Mouse (Mus musculus): ENCODE measurements at regions not wholly inside any gene's neighbourhood (a gene's known extent, or its start where the extent isn't known, plus 50 kb on each side); places are given as distances from the start of the nearest gene placed in this dataset.

DNA sequence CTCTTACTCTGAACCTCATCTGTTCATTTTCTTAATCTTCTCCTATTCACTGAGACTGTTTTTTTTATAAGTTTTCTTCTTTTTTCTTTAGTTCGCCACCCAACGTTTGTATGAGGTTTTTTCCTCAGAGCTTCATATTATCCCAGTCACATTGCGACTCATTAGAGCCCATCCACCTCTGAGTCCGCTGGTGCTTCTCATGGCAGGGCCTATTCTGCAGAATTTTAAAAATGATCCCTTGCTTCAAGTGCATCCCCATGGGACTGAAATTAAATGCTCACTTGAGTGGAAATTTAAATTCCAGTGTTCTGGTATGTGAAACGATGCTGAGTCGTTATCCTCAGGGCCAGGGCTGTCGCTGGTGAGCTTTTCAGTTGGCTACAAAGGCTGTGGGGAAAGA lies 410.9 kb downstream of the Igsf11 start:
- no peak overlapping the region for H3K4me3 ChIP-seq (ENCODE audit: low read length)
- H3K27ac ChIP-seq (ENCODE audit: low read length): no peak overlapping the region
- H3K4me1 ChIP-seq (replicated peaks; ENCODE audit: control insufficient read depth, insufficient read depth, low read length): no peaks in the 10 kb centered on the region
- no peak for ATAC-seq (ENCODE audit: low read depth)
- H3K36me3 ChIP-seq (ENCODE audit: control insufficient read depth, insufficient read depth, low read length): no peaks in the 10 kb centered on the region
- H3K4me2 ChIP-seq (ENCODE audit: low read depth, low read length): no peak overlapping the region
- no peaks in the 10 kb centered on the region for H3K27me3 ChIP-seq (ENCODE audit: control insufficient read depth, insufficient read depth, low read depth, low read length)
- no peak overlapping the region for H3K9ac ChIP-seq (ENCODE audit: low read length)
- whole genome bisulfite sequencing: 62% methylated on average over 7 of the region's 7 CpGs
- H3K9me3 ChIP-seq (ENCODE audit: control insufficient read depth, low read length): no peaks in the 10 kb centered on the region

- no peak for ATAC-seq (ENCODE audit: low read depth)
- Histone ChIP-seq H3K36me3 (ENCODE audit: control insufficient read depth, insufficient read depth, low read length) (no peaks in the 10 kb centered on the region), H3K4me2 (ENCODE audit: low read depth, low read length) (no peak overlapping the region), H3K4me3 (ENCODE audit: low read length) (no peak overlapping the region), H3K27me3 (ENCODE audit: control insufficient read depth, insufficient read depth, low read depth, low read length) (no peaks in the 10 kb centered on the region), H3K9me3 (ENCODE audit: control insufficient read depth, low read length) (no peaks in the 10 kb centered on the region), H3K9ac (ENCODE audit: low read length) (no peak overlapping the region), H3K4me1 (replicated peaks; ENCODE audit: control insufficient read depth, insufficient read depth, low read length) (no peaks in the 10 kb centered on the region), H3K27ac (ENCODE audit: low read length) (no peak overlapping the region)
- 49% methylated on average over 5 of the region's 5 CpGs for WGBS
These were observed 415.5 kb downstream of the Igsf11 start for GRCm38 (mm10) chr16:39307951-39308350.

DNA sequence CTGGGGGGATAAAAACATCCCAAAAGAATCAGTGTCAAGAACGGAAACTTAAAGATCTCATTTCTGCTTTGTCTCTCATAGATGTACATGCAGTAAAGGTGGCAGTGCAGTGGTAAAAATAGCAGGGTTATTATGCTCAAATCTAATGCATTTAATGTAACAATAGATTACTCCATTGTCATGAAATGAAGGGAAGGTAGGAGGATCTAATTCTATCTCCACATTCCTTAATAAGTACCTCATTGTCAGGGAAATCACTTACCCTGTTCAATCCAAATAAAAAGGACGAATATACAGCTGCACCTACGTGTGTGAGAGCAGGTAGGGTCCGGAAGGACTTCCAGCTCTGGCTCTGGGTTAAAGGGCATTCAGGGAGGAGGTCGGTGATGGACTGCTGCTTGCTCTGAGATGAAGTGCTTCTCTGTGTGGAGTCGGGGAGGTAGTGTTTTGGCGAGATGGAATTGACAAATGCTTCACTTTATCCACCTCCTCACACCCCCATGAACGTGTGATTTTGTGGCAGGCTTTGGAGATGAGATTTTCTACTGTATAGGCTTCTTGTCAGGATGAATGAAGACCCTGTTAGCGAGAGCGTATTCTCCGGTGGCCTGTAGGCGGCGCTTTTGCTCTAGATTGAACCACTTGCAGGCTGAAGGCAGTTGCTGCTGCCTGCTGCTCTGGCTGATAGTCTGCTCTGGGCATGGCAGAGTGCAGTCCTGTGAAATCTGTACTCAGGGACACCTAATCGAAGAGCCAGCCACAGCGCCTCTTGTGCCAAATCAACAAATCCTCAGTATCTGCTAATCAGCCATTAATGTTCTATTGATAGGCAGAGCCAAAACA lies 424.5 kb downstream of the Igsf11 start:
- Histone ChIP-seq H3K27me3 (ENCODE audit: control insufficient read depth, insufficient read depth, low read depth, low read length) (no peaks in the 10 kb centered on the region), H3K4me3 (ENCODE audit: low read length) (no peak overlapping the region), H3K27ac (ENCODE audit: low read length) (no peak overlapping the region), H3K36me3 (ENCODE audit: control insufficient read depth, insufficient read depth, low read length) (no peaks in the 10 kb centered on the region), H3K4me2 (ENCODE audit: low read depth, low read length) (no peak overlapping the region), H3K9ac (ENCODE audit: low read length) (no peak overlapping the region), H3K4me1 (replicated peaks; ENCODE audit: control insufficient read depth, insufficient read depth, low read length) (no peaks in the 10 kb centered on the region), H3K9me3 (ENCODE audit: control insufficient read depth, low read length) (no peaks in the 10 kb centered on the region)
- 18% methylated on average over 15 of the region's 15 CpGs for WGBS
- no peak for ATAC-seq (ENCODE audit: low read depth)

GRCm38 (mm10) chr16:39325627-39326026 lies 433.2 kb downstream of the Igsf11 start:
- H3K27me3 ChIP-seq (ENCODE audit: control insufficient read depth, insufficient read depth, low read depth, low read length): no peaks in the 10 kb centered on the region
- no peak for ATAC-seq (ENCODE audit: low read depth)
- H3K9me3 ChIP-seq (ENCODE audit: control insufficient read depth, low read length): no peaks in the 10 kb centered on the region
- no peak overlapping the region for H3K4me3 ChIP-seq (ENCODE audit: low read length)
- 73% methylated on average over 2 of the region's 2 CpGs for WGBS
- no peak overlapping the region for H3K27ac ChIP-seq (ENCODE audit: low read length)
- no peak overlapping the region for H3K4me2 ChIP-seq (ENCODE audit: low read depth, low read length)
- no peaks in the 10 kb centered on the region for H3K36me3 ChIP-seq (ENCODE audit: control insufficient read depth, insufficient read depth, low read length)
- no peaks in the 10 kb centered on the region for H3K4me1 ChIP-seq (replicated peaks; ENCODE audit: control insufficient read depth, insufficient read depth, low read length)
- no peak overlapping the region for H3K9ac ChIP-seq (ENCODE audit: low read length)

GRCm38 (mm10) chr16:39363657-39364056 lies 471.2 kb downstream of the Igsf11 start:
- H3K4me2 ChIP-seq (ENCODE audit: low read depth, low read length): no peak overlapping the region
- H3K27ac ChIP-seq (ENCODE audit: low read length): no peak overlapping the region
- 51% methylated on average over 2 of the region's 2 CpGs for WGBS
- ATAC-seq (ENCODE audit: low read depth): no peak
- H3K27me3 ChIP-seq (ENCODE audit: control insufficient read depth, insufficient read depth, low read depth, low read length): no peaks in the 10 kb centered on the region
- no peaks in the 10 kb centered on the region for H3K36me3 ChIP-seq (ENCODE audit: control insufficient read depth, insufficient read depth, low read length)
- H3K4me3 ChIP-seq (ENCODE audit: low read length): no peak overlapping the region
- H3K4me1 ChIP-seq (replicated peaks; ENCODE audit: control insufficient read depth, insufficient read depth, low read length): no peaks in the 10 kb centered on the region
- no peaks in the 10 kb centered on the region for H3K9me3 ChIP-seq (ENCODE audit: control insufficient read depth, low read length)
- H3K9ac ChIP-seq (ENCODE audit: low read length): no peak overlapping the region

GRCm38 (mm10) chr16:39368276-39368675 lies 475.8 kb downstream of the Igsf11 start:
- Histone ChIP-seq H3K9ac (ENCODE audit: low read length) (no peak overlapping the region), H3K9me3 (ENCODE audit: control insufficient read depth, low read length) (no peaks in the 10 kb centered on the region), H3K4me1 (replicated peaks; ENCODE audit: control insufficient read depth, insufficient read depth, low read length) (no peaks in the 10 kb centered on the region), H3K36me3 (ENCODE audit: control insufficient read depth, insufficient read depth, low read length) (no peaks in the 10 kb centered on the region), H3K27me3 (ENCODE audit: control insufficient read depth, insufficient read depth, low read depth, low read length) (no peaks in the 10 kb centered on the region), H3K4me2 (ENCODE audit: low read depth, low read length) (no peak overlapping the region), H3K27ac (ENCODE audit: low read length) (no peak overlapping the region), H3K4me3 (ENCODE audit: low read length) (no peak overlapping the region)
- ATAC-seq (ENCODE audit: low read depth): no peak
- WGBS: 81% methylated on average over 2 of the region's 2 CpGs

- no peaks in the 10 kb centered on the region for H3K27me3 ChIP-seq (ENCODE audit: control insufficient read depth, insufficient read depth, low read depth, low read length)
- no peak overlapping the region for H3K4me2 ChIP-seq (ENCODE audit: low read depth, low read length)
- no peak overlapping the region for H3K9ac ChIP-seq (ENCODE audit: low read length)
- no peaks in the 10 kb centered on the region for H3K36me3 ChIP-seq (ENCODE audit: control insufficient read depth, insufficient read depth, low read length)
- H3K9me3 ChIP-seq (ENCODE audit: control insufficient read depth, low read length): no peaks in the 10 kb centered on the region
- H3K4me3 ChIP-seq (ENCODE audit: low read length): no peak overlapping the region
- 61% methylated on average over 3 of the region's 3 CpGs for WGBS
- H3K4me1 ChIP-seq (replicated peaks; ENCODE audit: control insufficient read depth, insufficient read depth, low read length): no peaks in the 10 kb centered on the region
- no peak for ATAC-seq (ENCODE audit: low read depth)
- H3K27ac ChIP-seq (ENCODE audit: low read length): no peak overlapping the region
These were observed 482.1 kb downstream of the Igsf11 start for GRCm38 (mm10) chr16:39374616-39375015.

GRCm38 (mm10) chr16:39379959-39380358 lies 487.5 kb downstream of the Igsf11 start:
- Histone ChIP-seq H3K4me1 (replicated peaks; ENCODE audit: control insufficient read depth, insufficient read depth, low read length) (no peaks in the 10 kb centered on the region), H3K27ac (ENCODE audit: low read length) (no peak overlapping the region), H3K9me3 (ENCODE audit: control insufficient read depth, low read length) (no peaks in the 10 kb centered on the region), H3K27me3 (ENCODE audit: control insufficient read depth, insufficient read depth, low read depth, low read length) (no peaks in the 10 kb centered on the region), H3K4me3 (ENCODE audit: low read length) (no peak overlapping the region), H3K36me3 (ENCODE audit: control insufficient read depth, insufficient read depth, low read length) (no peaks in the 10 kb centered on the region), H3K9ac (ENCODE audit: low read length) (no peak overlapping the region), H3K4me2 (ENCODE audit: low read depth, low read length) (no peak overlapping the region)
- ATAC-seq (ENCODE audit: low read depth): no peak
- 73% methylated on average over 7 of the region's 7 CpGs for WGBS

- H3K9me3 ChIP-seq (ENCODE audit: control insufficient read depth, low read length): no peaks in the 10 kb centered on the region
- H3K27me3 ChIP-seq (ENCODE audit: control insufficient read depth, insufficient read depth, low read depth, low read length): no peaks in the 10 kb centered on the region
- H3K4me1 ChIP-seq (replicated peaks; ENCODE audit: control insufficient read depth, insufficient read depth, low read length): no peaks in the 10 kb centered on the region
- no peak for ATAC-seq (ENCODE audit: low read depth)
- no peak overlapping the region for H3K9ac ChIP-seq (ENCODE audit: low read length)
- no peaks in the 10 kb centered on the region for H3K36me3 ChIP-seq (ENCODE audit: control insufficient read depth, insufficient read depth, low read length)
- no peak overlapping the region for H3K27ac ChIP-seq (ENCODE audit: low read length)
- H3K4me2 ChIP-seq (ENCODE audit: low read depth, low read length): no peak overlapping the region
- WGBS: 71% methylated on average over 5 of the region's 5 CpGs
- H3K4me3 ChIP-seq (ENCODE audit: low read length): no peak overlapping the region
These were observed 497.5 kb downstream of the Igsf11 start for GRCm38 (mm10) chr16:39389943-39390342.
